Mouse (Mus musculus) heart, embryonic 15.5 days (tissue): Measurements from ENCODE around the gene Il17ra. TPM values are rescaled to one million over a fixed set of nuclear protein-coding genes. Genes with fewer than 3 reads are reported as not detected.

Experiments used
- ATAC-seq: fragments of 200-750 bp; cut with Nextera tagmentation; replicated peaks from 2 replicates; pipeline ENCODE4 v1.8.0; 2017; ENCODE audit warnings: low read depth, moderate TSS enrichment; ENCODE audit not compliant: insufficient number of reproducible peaks, insufficient read depth, low FRiP score
- H3K27ac ChIP-seq: fragments of 300-500 bp; sonication (generic); 2 replicates; pipeline ENCODE4 v1.5.1; 2015; ENCODE audit warnings: mild to moderate bottlenecking, inconsistent platforms
- H3K27me3 ChIP-seq: fragments of 300-500 bp; sonication (generic); 2 replicates; pipeline ENCODE4 v1.6.1; 2015; ENCODE audit warnings: inconsistent platforms
- H3K36me3 ChIP-seq: fragments of 300-500 bp; sonication (generic); 2 replicates; pipeline ENCODE4 v1.6.1; 2015; ENCODE audit warnings: mild to moderate bottlenecking, inconsistent platforms
- H3K4me1 ChIP-seq: fragments of 300-500 bp; sonication (generic); replicated peaks from 2 replicates; pipeline ENCODE4 v1.6.1; 2015; ENCODE audit warnings: inconsistent platforms
- H3K4me2 ChIP-seq: fragments of 300-500 bp; sonication (generic); 2 replicates; pipeline ENCODE4 v1.6.1; 2015; ENCODE audit warnings: inconsistent platforms, mild to moderate bottlenecking, moderate library complexity
- H3K4me3 ChIP-seq: fragments of 300-500 bp; sonication (generic); 2 replicates; pipeline ENCODE4 v1.5.1; 2015; ENCODE audit warnings: mild to moderate bottlenecking, inconsistent platforms
- H3K9ac ChIP-seq: fragments of 300-500 bp; sonication (generic); 2 replicates; pipeline ENCODE4 v1.6.1; 2015; ENCODE audit warnings: mild to moderate bottlenecking, inconsistent platforms
- H3K9me3 ChIP-seq: fragments of 300-500 bp; sonication (generic); replicated peaks from 2 replicates; pipeline ENCODE4 v1.6.1; 2016; ENCODE audit warnings: inconsistent platforms
- WGBS: fragments of 180-500 bp; shearing (Covaris S2); methylation state at CpG from one replicate; pipeline ENCODE4 v1.1.7; 2015; ENCODE audit warnings: mixed read lengths; 5-methylcytosine and 5-hydroxymethylcytosine counted together
- polyA plus RNA-seq: library from polyadenylated mRNA; unstranded; fragments of >200 nt; fragmentation: Nextera tagmentation; extraction: Ambion mirVana; gene quantifications from 2 replicates; pipeline ENCODE4 v1.2.1, GENCODE M21; 2015

The Il17ra gene
- polyA plus RNA-seq, 1 experiment from 2014 or later: 3.4 TPM

DNA sequence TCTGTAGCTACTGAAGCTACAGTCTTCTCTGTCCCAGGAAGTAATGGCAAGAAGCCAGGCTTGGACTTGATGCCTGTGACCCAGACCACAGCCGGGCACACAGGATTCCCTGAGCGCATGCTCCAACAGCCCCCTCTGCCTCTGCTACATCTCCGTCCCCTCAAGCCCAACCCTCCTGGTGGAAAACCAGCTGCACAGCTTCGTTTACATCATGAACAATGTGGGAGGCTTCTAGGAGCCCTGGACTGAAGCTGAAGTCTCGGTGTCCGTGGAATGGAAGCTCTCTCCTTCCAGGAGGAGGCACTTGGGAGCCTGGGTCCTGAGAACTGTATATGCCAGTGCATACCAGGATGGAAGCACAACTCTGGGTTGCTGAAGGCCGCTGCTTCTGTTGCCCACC is 46.9 kb downstream of the Il17ra start:
- 83% methylated on average over 7 of the region's 7 CpGs for WGBS
- ATAC-seq: no peak
- peaks cover 21% of the 10 kb centered on the region; the same call in 1 of the 2 replicates for H3K36me3 ChIP-seq

DNA sequence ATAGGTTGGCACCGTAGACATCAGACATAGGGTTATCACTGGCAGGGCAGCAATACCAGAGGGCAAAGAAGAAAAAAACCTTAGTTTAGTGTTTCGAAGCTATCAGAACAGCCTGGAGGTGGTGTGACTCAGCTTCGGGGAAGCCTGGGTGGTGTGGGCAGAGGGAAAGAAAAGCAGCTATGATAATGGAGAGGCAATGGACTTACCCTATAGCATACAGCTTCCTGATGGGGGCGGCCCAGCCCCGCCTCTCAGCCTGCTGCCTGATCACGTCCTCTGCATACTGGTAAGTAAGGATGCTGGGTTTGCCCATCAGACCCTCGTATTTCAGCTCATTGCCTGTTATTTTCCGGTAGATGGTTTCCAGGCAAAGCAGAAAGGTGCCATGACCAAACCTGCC is 47.4 kb downstream of the Il17ra start:
- H3K36me3 ChIP-seq: peaks cover 21% of the 10 kb centered on the region; the same call in 1 of the 2 replicates

More for the DNA sequence above, 46.9 kb downstream of the Il17ra start:
- Histone ChIP-seq H3K4me2 (no peak overlapping the region), H3K9me3 (no peaks in the 10 kb centered on the region), H3K27me3 (no peaks in the 10 kb centered on the region), H3K4me1 (no peaks in the 10 kb centered on the region), H3K4me3 (no peak overlapping the region), H3K9ac (no peak overlapping the region), H3K27ac (no peak overlapping the region)

DNA sequence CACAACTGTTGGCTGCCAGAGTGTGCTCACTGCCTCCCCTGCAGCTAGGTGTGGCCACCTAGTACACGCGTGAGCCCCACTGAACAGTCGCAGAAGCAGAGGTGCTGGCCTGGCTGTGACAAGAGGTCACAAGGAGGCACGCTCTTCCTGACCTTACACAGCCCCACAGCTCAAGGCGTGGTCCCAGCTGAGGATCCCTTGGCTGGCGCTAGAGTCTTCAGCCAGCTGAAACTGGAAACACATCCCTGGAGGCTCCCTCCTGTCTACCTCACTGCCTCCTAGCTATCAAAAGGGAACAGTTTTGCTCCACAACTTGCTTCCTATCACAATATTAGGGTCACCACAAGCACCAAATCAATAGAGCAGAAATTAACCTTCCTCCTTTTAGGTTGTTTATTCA is 48.2 kb downstream of the Il17ra start:
- H3K9me3 ChIP-seq: no peaks in the 10 kb centered on the region
- no peak overlapping the region for H3K27ac ChIP-seq
- no peak overlapping the region for H3K4me3 ChIP-seq
- no peak overlapping the region for H3K4me2 ChIP-seq
- peaks cover 21% of the 10 kb centered on the region; the same call in 1 of the 2 replicates for H3K36me3 ChIP-seq
- 85% methylated on average over 6 of the region's 6 CpGs for WGBS
- no peak for ATAC-seq
- no peaks in the 10 kb centered on the region for H3K27me3 ChIP-seq
- no peaks in the 10 kb centered on the region for H3K4me1 ChIP-seq
- no peak overlapping the region for H3K9ac ChIP-seq

More for the DNA sequence above, 47.4 kb downstream of the Il17ra start:
- no peaks in the 10 kb centered on the region for H3K9me3 ChIP-seq
- H3K4me2 ChIP-seq: no peak overlapping the region
- no peak overlapping the region for H3K27ac ChIP-seq
- H3K4me3 ChIP-seq: no peak overlapping the region
- H3K27me3 ChIP-seq: no peaks in the 10 kb centered on the region
- no peak overlapping the region for H3K9ac ChIP-seq
- H3K4me1 ChIP-seq: no peaks in the 10 kb centered on the region
- 85% methylated on average over 8 of the region's 8 CpGs for WGBS
- ATAC-seq: no peak

DNA sequence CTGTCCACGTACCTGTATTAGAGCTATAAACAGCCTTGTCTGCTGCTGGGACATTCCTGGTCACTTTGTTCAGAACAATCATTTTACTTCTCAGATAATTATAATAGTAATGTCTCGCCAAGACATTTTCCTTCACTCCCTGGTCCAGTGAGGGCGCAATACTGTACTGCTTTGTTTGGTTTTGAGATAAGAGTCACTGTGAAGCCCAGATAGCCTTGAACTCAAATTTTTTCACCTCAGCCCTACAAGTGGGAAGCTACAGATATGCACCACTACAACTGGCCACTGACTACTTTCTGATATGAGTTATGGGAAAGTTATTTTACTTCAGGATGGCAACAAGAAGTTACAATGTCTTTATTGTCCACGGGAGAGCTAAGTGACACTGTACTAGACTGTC is 53.4 kb downstream of the Il17ra start:
- Histone ChIP-seq H3K27me3 (no peaks in the 10 kb centered on the region), H3K4me2 (no peak overlapping the region), H3K9ac (no peak overlapping the region), H3K4me3 (no peak overlapping the region), H3K36me3 (peaks cover 17% of the 10 kb centered on the region; the same call in 1 of the 2 replicates), H3K9me3 (no peaks in the 10 kb centered on the region), H3K4me1 (no peaks in the 10 kb centered on the region), H3K27ac (no peak overlapping the region)
- 66% methylated on average over 4 of the region's 4 CpGs for WGBS
- ATAC-seq: no peak

- ATAC-seq: no peak
- Histone ChIP-seq H3K4me3 (no peak overlapping the region), H3K9me3 (no peaks in the 10 kb centered on the region), H3K9ac (no peak overlapping the region), H3K27ac (no peak overlapping the region), H3K4me2 (no peak overlapping the region), H3K36me3 (peaks cover 15% of the 10 kb centered on the region; the same call in 1 of the 2 replicates), H3K27me3 (no peaks in the 10 kb centered on the region), H3K4me1 (no peaks in the 10 kb centered on the region)
- 79% methylated on average over 6 of the region's 6 CpGs for WGBS
These were observed 53.8 kb downstream of the Il17ra start for GRCm38 (mm10) chr6:120516879-120517278.

DNA sequence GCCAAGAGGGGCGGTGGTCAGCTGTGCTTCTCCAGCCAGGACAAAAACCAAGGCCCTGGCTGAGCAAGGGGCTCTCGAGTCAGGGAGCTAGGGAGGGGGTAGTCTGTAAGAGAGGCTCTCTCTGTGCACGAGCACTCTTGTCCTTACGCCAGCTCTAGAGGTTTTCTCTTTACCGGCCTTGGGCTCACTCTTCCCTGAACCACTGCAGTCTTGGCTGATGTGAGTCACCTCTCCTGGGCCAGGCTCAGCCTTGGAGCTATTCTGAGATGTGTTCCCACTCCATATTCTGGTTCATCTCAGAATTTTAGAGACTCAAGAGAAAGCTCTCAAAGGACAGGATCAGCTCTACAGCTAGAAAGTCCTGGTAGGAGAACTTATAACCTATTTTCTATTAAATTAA is 54.3 kb downstream of the Il17ra start:
- Histone ChIP-seq H3K36me3 (peaks cover 19% of the 10 kb centered on the region; the same call in 1 of the 2 replicates), H3K27ac (no peak overlapping the region)

GRCm38 (mm10) chr6:120519647-120520046 is 56.6 kb downstream of the Il17ra start:
- H3K4me3 ChIP-seq: no peak overlapping the region
- 86% methylated on average over 5 of the region's 5 CpGs for WGBS
- peaks cover 13% of the 10 kb centered on the region; the same call in 1 of the 2 replicates for H3K36me3 ChIP-seq
- H3K9ac ChIP-seq: no peak overlapping the region
- H3K9me3 ChIP-seq: no peaks in the 10 kb centered on the region
- no peak overlapping the region for H3K27ac ChIP-seq
- no peak for ATAC-seq
- H3K4me1 ChIP-seq: no peaks in the 10 kb centered on the region
- no peaks in the 10 kb centered on the region for H3K27me3 ChIP-seq
- H3K4me2 ChIP-seq: no peak overlapping the region

More for the DNA sequence above, 54.3 kb downstream of the Il17ra start:
- H3K27me3 ChIP-seq: no peaks in the 10 kb centered on the region
- H3K9me3 ChIP-seq: no peaks in the 10 kb centered on the region
- WGBS: 88% methylated on average over 5 of the region's 5 CpGs
- no peaks in the 10 kb centered on the region for H3K4me1 ChIP-seq
- no peak overlapping the region for H3K4me2 ChIP-seq
- no peak for ATAC-seq
- H3K9ac ChIP-seq: no peak overlapping the region
- H3K4me3 ChIP-seq: no peak overlapping the region

GRCm38 (mm10) chr6:120524796-120525195 is 61.7 kb downstream of the Il17ra start:
- Histone ChIP-seq H3K4me2 (no peak overlapping the region), H3K9me3 (no peaks in the 10 kb centered on the region), H3K36me3 (peaks cover 13% of the 10 kb centered on the region; the same call in 1 of the 2 replicates), H3K9ac (no peak overlapping the region), H3K4me1 (peaks cover 7% of the 10 kb centered on the region), H3K27ac (no peak overlapping the region), H3K4me3 (no peak overlapping the region), H3K27me3 (no peaks in the 10 kb centered on the region)
- ATAC-seq: no peak
- WGBS: 86% methylated on average over 5 of the region's 5 CpGs

GRCm38 (mm10) chr6:120529123-120529522 is 66.1 kb downstream of the Il17ra start:
- no peak overlapping the region for H3K4me3 ChIP-seq
- H3K4me2 ChIP-seq: no peak overlapping the region
- peaks cover 23% of the 10 kb centered on the region for H3K4me1 ChIP-seq
- no peak overlapping the region for H3K27ac ChIP-seq
- H3K36me3 ChIP-seq: no peaks in the 10 kb centered on the region
- H3K9me3 ChIP-seq: no peaks in the 10 kb centered on the region
- no peak for ATAC-seq
- no peak overlapping the region for H3K9ac ChIP-seq
- H3K27me3 ChIP-seq: no peaks in the 10 kb centered on the region
- WGBS: 77% methylated on average over 4 of the region's 4 CpGs

- peak within 1 kb of the TSS; percentile 29; the same call in 1 of the 2 replicates for H3K27ac ChIP-seq
- H3K4me3 ChIP-seq: peak within 1 kb of the TSS; percentile 85
- peaks cover 23% of the 10 kb centered on the region for H3K4me1 ChIP-seq
- peak within 1 kb of the TSS; percentile 88 for H3K9ac ChIP-seq
- no peaks in the 10 kb centered on the region for H3K36me3 ChIP-seq
- H3K27me3 ChIP-seq: no peaks in the 10 kb centered on the region
- H3K4me2 ChIP-seq: peak within 1 kb of the TSS; percentile 68
- ATAC-seq: peak; percentile 98
- WGBS: under 1% methylated on average over 75 of the region's 75 CpGs
- no peaks in the 10 kb centered on the region for H3K9me3 ChIP-seq
These were observed 68.2 kb downstream of the Il17ra start, which contains the start of gene Hdhd5 for GRCm38 (mm10) chr6:120531020-120531965. Gene Hdhd5 (minus strand): TSS chr6:120531319.

DNA sequence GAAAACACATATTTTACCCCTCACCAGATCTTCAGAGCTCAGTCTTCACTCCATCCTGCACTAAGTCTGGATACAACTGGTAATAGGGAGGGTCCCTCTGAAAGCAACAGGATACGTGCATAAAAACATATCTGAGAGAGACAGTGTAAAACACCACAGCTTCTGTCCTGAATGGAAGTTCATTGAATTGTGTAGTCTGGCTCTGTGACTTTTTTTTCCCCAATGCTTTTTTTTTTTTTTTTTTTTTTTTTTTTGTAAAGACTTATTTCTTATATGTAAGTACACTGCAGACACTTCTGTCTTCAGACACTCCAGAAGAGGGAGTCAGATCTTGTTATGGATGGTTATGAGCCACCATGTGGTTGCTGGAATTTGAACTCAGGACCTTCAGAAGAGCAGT is 69.5 kb downstream of the Il17ra start:
- Histone ChIP-seq H3K27ac (no peak overlapping the region), H3K4me2 (no peak overlapping the region)

More for the DNA sequence above, 69.5 kb downstream of the Il17ra start:
- Histone ChIP-seq H3K4me3 (no peak overlapping the region), H3K9ac (no peak overlapping the region), H3K27me3 (no peaks in the 10 kb centered on the region), H3K9me3 (no peaks in the 10 kb centered on the region), H3K4me1 (peaks cover 23% of the 10 kb centered on the region), H3K36me3 (no peaks in the 10 kb centered on the region)
- ATAC-seq: no peak
- 90% methylated on average over 1 of the region's 1 CpGs for WGBS
